Mouse (Mus musculus) gastrocnemius, postnatal 36 days (tissue): ENCODE measurements around the gene Fry. TPM values are rescaled to one million over a fixed set of nuclear protein-coding genes. Genes with fewer than 3 reads are reported as not detected.

Experiments used
- DNase-seq, 2 experiments: peaks; one replicate each; pipeline ENCODE4 v3.0.0; 2022
- intact Hi-C: fragments of 180-260 bp; cut with DNase I; formaldehyde crosslinking; loops from one replicate; pipeline ENCODE4 v1.15.1; 2025
- total RNA-seq, 2 experiments: library from RNA; stranded (reverse); gene quantifications; 2 replicates each; pipeline ENCODE4 v1.2.3; 2021

Gene Fry
- total RNA-seq, 2 experiments from 2014 or later = 78.8 to 85.5 TPM

DNA sequence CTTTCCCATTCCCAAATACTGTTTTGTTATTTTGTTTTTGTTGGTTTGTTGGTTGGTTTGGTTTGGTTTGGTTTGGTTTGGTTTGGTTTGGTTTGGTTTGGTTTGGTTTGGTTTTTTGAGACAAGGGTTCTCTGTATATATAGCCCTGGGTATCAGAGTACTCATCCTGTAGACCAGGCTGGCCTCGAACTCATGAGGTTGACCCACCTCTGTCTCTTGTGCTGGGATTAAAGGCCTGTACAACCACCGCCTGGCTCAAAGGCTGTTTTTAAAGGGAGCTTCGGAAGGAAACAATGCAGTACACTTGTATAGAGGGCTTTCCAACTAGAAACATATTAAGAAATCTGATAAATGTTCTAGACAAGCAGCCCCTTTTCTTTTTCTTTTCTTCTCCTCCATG is 46.2 kb downstream of the Fry start:
- intact Hi-C loops = no loop called here
- no peak for DNase-seq

DNA sequence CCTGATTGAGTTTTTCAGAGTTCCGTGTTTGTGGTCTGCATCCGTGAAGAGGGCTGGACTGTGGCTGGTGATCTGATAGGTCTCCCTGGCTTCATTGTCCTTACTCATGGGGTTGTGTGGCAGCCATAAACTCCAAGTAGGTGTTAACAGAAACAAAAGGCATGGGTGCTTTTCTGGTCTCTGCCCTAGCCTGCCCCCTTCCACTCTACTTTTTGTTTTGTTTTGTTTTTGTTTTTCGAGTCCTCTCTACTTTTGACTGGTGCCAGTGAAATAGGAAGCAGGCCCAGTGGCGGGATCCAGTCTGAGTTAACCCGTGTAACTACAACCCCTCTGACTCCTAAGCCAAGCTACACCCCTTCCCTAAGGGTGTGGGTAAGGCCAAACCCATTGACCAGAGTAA is 48.4 kb downstream of the Fry start:
- DNase-seq = no peak
- intact Hi-C loops = no loop called here

DNA sequence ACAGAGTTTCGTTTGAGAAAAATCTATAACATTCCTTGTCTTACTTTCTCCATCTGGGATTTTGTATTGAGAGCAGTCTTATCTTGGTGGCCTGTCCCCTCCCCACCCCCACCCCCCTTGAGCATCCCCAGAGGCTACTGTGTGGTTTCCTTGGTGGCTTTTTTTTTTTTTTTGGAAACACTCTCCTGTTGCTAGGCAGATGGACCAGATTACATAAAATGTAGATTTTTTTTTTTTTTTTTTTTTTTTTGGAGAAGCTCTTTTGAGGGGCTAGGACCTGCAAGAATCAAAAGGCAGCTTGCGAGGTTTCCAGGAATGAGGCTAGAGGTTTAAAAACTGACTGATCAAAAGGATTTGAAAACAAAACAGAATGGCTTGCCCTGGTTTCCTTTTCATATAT is 48.8 kb downstream of the Fry start:
- intact Hi-C loops = no loop called here
- no peak for DNase-seq

DNA sequence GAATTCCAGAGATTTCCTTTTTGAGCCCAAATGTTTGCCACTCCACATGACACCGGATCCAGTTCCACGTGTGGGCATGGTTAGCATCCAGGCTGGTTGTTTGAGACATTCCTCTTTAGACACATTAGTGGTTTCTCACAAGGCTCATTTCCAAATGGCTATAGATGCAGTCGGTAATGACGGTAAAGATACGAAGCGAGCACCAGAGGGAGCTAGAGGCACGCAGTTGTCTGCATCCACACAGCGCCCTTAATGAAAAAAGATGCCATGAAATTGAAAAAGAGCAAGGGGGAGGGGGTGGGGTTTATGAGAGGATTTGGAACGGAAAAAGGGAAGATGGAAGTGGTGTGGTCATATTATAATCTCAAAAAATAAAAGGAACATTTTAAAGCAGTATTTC is 50.3 kb downstream of the Fry start:
- intact Hi-C loops = no loop called here
- DNase-seq = peak in 1 of 2 experiments; percentile 28

DNA sequence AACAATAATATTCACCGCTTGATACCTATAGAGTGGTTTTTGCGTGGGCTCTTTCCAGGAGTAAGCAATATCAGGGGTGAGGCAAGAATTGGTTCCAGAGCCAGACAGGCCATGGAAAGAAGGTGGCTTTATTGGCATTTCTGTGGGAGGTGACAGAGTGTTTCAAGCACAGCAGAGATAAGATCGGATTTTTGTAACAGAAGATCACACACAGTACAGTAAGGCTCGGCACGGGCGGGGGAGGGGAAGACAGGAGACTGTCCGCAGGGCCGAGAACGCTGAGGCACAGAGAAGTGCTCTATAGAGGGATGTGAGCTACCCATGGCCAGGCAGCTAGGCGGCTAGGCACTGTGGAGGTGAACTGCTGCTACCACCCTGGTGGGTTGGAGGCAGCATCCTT is 53.1 kb downstream of the Fry start:
- intact Hi-C loops = loop anchor here (5.0 to 10.0 kb wide), 2 partner anchors 61 to 203 kb away; no protein-coding TSS in a partner anchor

DNA sequence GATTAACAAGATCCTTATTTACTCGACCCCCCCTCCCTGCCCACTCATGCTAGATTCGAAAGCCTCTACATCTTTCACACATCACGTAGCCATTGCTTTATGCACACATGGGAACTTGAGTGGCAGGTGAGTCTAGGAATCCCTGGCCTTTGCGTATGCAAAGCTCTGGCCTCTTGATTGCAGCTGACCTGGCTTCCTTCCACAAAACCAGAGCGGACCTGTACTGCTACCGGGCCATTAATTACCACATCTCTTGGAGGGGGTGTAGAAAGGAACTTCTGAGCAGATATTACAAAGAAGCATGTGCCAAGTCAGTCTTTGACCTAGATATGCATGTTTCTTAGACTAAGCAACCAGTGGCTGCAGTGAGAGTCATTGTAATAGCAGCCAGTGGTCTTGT is 55.4 kb downstream of the Fry start:
- no peak for DNase-seq
- intact Hi-C loops = loop anchor here (5.0 to 10.0 kb wide), 2 partner anchors 58 to 201 kb away; no protein-coding TSS in a partner anchor

More for the DNA sequence above, 53.1 kb downstream of the Fry start:
- no peak for DNase-seq

DNA sequence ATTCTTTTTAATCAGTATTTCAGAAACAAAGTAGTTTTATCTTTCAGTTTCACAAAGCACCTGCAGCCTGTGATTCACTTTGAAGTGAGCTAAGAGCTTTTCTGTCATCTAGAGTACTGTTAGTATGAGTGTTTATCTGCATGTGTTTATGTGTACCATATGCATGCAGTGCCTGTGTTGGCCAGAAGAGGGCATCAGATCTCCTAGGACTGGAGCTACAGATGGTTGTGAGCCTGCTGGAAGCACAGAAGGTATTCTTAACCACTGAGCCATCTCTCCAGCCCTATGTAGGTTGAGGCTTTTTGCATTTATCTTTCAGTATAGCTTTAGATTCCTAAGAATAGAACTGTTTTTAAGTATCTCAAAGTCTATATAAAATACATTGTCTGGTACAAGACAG is 56.5 kb downstream of the Fry start:
- intact Hi-C loops = loop anchor here (5.0 to 10.0 kb wide), 2 partner anchors 57 to 200 kb away; no protein-coding TSS in a partner anchor
- DNase-seq = no peak

DNA sequence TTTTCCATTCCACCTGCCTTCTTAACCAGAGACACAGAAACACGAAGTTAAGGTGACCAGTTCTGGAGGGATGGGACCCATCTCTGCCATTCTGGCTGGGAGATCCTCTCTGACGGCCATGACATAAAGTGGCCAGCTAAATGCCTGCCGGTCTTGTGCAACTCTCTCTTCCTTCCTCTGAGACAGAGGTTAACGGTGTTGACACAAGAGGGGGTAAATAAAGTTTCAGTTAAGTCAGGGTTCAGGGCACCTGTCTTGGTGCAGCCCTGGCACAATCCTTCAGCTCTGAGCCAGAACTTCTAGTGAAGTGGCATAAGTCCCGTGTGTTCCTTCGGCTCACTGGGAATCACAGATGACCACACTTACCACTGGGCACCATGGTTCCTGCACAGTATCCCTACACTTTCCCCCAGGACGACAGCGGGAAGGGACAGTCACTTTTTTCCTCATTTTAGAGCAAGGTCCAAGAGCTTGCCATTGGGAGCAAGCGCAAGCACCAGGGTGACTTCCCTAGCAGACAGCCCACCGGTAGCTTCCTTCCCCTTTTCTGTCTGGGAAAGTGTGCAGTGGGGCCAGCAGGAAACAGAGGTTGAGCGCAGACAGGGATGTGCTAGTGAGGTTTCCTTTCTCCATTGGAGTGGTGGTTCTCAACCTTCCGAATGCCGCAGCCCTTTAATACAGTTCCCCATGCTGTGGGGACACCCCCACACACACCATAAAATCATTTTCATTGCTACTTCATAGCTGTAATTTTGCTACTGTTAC is 58.0 kb downstream of the Fry start:
- intact Hi-C loops = loop anchor here (10.0 kb wide), 1 partner anchor 198 kb away; no protein-coding TSS in a partner anchor

DNA sequence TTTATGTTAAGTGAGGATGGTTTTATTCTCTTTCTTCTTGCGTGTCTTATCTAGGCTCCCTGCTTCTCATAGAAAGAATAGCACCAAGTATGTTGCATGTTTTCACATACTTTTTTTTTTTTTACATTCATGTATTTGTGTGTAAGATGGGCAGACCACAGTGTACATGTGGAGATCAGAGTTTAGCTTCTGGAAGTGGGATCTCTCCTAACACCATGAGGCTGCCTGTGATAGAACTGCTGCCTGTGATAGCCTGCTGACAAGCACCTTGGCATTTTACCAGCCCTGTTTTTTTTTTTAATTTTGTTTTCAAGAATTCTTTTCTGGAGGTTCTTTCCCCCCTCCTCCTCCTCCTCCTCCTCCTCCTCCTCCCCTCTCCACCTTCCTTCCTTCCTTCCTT is 59.3 kb downstream of the Fry start:
- no peak for DNase-seq
- intact Hi-C loops = loop anchor here (10.0 kb wide), 1 partner anchor 197 kb away; no protein-coding TSS in a partner anchor

More for the DNA sequence above, 58.0 kb downstream of the Fry start:
- DNase-seq = no peak

DNA sequence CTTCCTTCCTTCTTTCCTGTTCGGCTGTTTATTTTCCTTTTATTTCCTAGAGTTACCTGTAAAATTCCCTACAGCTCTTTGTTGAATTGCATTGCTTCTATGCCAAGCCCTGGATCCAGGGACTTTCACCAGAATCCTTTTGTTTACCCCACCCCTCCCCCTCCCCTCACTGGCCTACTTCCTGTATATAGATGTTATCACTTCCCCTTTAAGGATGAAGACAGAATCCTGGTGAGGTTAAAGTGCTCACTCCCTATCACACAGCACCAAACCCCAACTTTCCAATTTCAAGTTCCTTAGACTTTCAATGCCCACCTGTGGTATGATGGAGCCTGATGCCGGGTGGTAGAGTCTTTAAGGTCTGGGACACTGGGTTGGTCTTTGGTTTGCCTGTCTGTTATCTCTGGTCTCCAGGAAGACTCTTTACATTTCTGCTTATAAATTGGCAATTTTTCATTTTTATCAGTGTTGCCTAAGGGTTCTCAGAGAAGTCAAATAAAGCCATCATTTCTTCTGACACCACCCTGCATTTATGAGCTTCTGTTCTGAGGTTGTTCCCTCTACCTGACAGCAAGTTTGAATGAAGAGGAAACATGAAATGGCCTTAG is 59.9 kb downstream of the Fry start:
- intact Hi-C loops = loop anchor here (10.0 kb wide), 1 partner anchor 197 kb away; no protein-coding TSS in a partner anchor
- no peak for DNase-seq

DNA sequence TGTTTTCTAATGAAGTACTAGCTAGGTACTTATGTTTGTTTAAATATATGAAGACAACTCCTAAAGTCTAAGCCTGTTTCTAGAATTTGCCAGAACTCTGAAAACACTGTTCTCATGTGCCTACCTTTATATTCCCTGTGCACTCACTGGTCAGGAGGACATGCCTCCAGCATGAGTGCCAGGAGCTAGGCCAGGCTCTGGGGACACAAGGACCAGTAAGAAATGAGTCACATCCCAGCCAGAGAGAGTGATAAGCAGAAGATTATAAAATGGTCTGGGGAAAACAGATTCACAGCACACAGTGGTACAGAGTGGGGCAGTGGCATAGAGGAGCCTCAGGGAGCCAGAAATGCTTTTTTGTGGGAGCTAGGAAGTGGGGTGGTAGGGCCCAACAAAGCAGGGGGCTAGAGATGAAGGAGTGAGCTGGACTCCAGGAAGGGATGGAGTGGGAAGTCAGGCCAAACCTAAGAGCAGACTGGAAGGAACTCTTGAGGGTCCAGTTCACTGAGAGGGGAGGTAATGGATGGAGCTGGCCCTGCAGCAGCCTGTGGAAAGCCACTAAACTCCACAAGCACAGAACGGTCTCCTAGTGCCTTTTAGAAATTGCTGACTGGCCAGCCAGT is 62.7 kb downstream of the Fry start:
- DNase-seq = no peak
- intact Hi-C loops = no loop called here

DNA sequence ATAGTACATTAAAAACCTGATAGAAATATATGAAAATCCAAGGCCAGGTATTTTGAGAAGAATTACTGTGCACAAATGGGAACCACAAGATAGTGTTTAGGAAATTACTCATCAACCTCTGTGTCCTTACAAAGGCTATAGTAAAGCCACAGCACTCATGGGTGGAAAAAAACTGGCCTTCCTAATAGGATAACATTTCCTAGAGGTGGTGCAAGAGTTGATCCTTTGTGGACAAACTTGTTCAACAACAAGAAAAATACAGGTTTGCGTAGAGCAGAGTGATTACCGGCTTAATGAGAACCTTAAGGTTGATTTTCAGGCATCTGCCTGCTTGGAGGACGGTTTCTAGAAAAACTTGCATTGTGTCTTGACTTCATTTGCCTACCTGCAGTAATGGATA is 66.5 kb downstream of the Fry start:
- intact Hi-C loops = no loop called here
- no peak for DNase-seq

DNA sequence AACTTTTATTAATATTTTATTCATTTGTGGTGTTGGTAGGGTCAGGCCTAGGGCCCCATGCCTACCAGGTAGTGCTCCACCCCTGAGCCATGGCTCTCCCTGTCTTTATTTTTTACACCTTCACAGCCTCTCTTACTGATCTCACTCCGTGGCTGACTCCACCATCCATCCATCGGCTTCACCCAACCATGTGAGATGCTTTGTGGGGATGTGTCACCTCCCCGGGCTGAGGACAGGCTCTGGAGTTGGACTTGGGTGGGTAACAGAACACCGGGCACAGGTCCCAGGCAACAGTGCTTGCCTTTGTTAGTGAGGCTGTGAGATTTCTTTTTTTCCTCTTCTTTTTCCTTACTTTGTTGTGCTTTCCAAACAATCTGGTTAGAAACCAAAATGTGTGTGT is 67.7 kb downstream of the Fry start:
- intact Hi-C loops = no loop called here

DNA sequence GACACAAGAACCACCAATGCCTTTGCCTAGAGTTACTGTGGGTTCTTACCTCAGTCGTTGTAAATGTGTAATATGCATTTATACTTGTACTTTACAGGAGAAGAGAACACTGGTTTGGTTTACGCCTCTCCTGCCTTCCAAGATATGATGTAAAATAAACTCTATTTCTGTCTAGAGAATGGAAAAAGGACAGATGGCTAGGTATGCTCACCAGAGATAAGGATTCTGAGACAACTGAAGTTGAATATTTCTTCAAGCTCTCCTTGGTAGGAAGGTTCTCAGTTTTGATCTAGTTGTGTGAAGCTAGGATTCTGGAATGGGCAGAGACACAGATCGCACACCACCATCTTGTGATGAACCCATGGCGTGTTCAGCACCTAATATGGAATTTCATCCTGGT is 68.2 kb downstream of the Fry start:
- intact Hi-C loops = no loop called here
- no peak for DNase-seq

More for the DNA sequence above, 67.7 kb downstream of the Fry start:
- DNase-seq = no peak

DNA sequence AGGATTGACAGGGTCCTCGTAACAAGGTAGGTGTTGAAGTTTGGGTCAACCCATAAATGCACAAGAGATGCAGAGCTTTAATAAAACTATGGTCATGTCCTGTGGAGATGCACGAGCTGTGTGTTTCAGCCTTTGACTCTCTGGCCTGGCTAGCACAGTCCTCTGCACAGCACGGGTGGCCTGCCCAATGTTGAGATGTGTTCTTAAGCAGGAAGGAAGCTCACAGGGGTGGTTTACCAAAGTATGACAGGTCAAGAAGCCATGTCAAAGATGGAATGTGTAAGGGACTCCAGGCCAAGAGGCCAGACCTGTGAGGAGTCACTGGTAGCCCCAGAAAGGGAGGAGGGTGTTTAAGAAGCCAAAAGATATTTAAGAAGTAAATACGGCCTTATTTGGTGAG is 69.6 kb downstream of the Fry start:
- no peak for DNase-seq
- intact Hi-C loops = no loop called here

DNA sequence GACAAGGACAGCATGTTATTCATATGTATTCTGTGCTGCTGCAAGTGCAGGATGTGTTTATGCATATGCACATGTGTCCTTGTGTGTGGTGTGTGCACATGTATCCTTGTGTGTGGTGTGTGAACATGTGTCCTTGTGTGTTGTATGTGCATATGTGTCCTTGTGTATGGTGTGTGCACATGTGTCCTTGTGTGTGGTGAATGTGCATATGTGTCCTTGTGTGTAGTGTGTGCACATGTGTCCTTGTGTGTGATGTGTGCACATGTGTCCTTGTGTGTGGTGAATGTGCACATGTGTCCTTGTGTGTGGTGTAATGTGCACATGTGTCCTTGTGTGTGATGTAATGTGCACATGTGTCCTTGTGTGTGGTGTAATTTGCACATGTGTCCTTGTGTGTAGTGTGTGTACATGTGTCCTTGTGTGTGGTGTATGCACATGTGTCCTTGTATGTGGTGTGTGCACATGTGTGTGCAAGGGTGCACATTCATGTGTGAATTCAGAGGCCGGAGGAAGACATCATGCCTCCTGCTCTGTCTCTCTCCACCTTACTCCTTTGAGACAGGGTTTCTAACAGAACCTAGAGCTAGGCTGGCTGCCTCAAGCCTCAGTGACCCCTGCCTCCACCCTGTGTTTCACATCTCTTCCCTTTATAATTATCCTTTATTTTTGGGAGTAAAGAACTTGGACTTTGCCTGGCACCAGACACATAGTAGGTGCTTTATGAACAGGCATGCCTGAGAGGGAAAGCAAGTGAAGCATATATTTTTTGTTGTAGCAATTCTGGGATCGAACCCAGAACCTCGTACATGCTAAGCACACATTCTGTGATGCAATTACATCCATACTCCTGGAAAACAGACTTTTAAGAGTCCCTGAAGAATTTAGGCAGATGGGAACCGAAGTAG is 72.3 kb downstream of the Fry start:
- intact Hi-C loops = no loop called here
- no peak for DNase-seq

DNA sequence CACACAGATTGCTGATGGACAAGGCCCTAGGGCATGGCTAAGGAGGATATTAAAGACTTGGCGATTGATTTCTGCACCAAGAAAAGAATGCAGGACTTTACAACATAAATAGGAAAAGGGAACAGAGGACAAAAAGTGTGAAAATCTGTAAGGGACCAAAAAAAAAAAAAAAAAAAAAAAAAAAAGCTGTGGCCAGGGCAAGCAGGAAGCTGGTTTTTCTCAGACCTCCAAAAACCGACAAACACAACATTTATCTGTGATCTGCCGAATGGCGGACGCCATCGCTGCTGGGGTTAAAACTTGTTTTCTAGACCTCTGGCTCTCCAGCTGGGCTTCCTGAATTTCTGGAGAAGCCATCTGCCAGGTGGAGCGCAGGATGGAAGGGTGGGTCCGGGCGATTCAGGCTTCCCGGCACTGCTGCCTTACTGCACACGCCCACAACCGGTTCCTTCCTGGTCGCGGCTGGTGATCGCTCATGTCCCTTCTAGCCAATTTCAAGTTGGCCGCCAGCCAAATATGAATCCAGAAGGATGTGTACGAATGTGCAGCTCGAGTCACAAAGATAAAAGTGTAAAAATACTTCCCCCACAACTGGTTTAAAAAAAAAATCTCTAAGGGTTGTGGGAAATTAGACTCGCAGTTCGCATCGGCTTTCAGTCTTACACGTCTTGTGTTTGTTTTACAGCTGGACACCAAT is 77.2 kb downstream of the Fry start:
- peak; percentile 45 to 75 for DNase-seq
- intact Hi-C loops = no loop called here

DNA sequence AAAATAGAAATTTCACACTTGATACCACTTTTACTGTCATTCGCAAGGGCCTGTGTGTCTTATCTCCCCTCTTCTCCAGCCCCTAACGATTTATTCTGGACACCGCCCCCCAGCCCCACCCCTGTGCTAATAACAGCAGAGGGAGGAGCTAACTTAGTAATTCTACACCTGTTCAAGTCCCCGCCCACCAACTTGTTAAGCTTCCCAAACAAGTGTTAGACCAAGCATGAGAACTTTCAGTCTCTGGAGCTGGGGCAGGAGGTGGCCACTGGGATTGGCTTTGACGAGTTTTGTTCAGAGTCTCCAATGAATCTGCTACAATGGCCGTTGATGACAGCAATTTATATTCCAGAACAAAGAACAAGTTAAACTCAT is 77.8 kb downstream of the Fry start:
- intact Hi-C loops = no loop called here
- peak in 1 of 2 experiments; percentile 23 for DNase-seq

DNA sequence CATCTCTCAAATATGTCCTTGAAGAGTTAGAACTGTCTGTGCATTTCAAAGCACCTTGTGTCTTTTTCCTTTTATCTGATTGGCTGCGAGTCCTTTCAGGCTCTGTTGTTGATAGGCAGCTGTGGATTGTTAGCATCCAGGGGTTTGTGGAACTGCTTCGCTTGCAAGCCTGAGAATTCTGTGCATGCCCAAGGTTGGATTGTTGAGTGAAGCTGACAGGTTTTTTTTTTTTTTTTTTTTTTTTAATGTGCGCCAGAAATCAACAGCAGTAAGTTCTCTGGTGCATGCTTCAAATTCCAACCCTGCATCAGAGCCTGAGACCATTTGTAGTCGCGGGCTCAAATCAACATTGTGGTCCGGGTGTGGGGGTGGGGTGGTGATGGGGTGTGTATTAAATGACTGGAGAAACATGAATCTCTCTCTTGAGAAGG is 78.5 kb downstream of the Fry start:
- no peak for DNase-seq
- intact Hi-C loops = no loop called here

DNA sequence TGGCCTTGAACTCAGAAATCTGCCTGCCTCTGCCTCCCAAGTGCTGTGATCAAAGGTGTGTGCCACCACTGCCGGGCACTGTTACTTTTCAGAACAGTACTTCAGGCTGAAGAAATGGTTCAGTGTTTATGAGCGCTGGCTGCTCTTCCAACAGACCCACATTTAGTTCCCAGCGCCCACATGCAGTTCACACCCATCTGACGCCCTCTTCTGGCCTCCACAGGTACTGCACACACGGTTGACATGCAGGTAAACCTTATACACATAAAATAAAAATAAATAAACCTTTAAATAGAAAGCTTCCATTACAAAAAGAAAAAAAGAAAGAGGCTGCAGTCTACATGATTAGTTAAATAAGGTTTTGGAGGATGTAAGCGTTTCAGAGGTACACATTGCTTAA is 88.3 kb downstream of the Fry start:
- intact Hi-C loops = no loop called here
- no peak for DNase-seq
